Mouse (Mus musculus) kidney, embryonic 14.5 days (tissue): ENCODE measurements around the gene Helz2. TPM values are rescaled to one million over a fixed set of nuclear protein-coding genes. Genes with fewer than 3 reads are reported as not detected.
"Not testable (repeated sequence)": the region's sequence is repeated elsewhere in the genome, so short reads cannot be mapped to it uniquely, and the experiment has no call there.

Experiments
- ATAC-seq: fragments of 200-750 bp; cut with Nextera tagmentation; 2 replicates; pipeline ENCODE4 v1.8.0; 2017; ENCODE audit warnings: moderate number of reproducible peaks, mild to moderate bottlenecking, moderate TSS enrichment, moderate library complexity; ENCODE audit not compliant: low FRiP score, low TSS enrichment
- H3K27ac ChIP-seq: fragments of 300-500 bp; sonication (generic); 2 replicates; pipeline ENCODE4 v1.5.1; 2014; ENCODE audit warnings: low read depth, mild to moderate bottlenecking, low read length, moderate library complexity, mixed read lengths
- H3K27me3 ChIP-seq: fragments of 300-500 bp; sonication (generic); 2 replicates; pipeline ENCODE4 v1.6.1; 2014; ENCODE audit warnings: mild to moderate bottlenecking, low read length; ENCODE audit not compliant: control insufficient read depth, insufficient read depth
- H3K36me3 ChIP-seq: fragments of 300-500 bp; sonication (generic); 2 replicates; pipeline ENCODE4 v1.6.1; 2014; ENCODE audit warnings: low read length, mixed read lengths; ENCODE audit not compliant: control insufficient read depth, insufficient read depth
- H3K4me1 ChIP-seq: fragments of 300-500 bp; sonication (generic); 2 replicates; pipeline ENCODE4 v1.6.1; 2014; ENCODE audit warnings: low read length, mixed read lengths; ENCODE audit not compliant: control insufficient read depth, insufficient read depth
- H3K4me2 ChIP-seq: fragments of 300-500 bp; sonication (generic); replicated peaks from 2 replicates; pipeline ENCODE4 v1.6.1; 2014; ENCODE audit warnings: low read depth, mild to moderate bottlenecking, low read length
- H3K4me3 ChIP-seq: fragments of 300-500 bp; sonication (generic); 2 replicates; pipeline ENCODE4 v1.5.1; 2014; ENCODE audit warnings: mild to moderate bottlenecking, low read length
- H3K9ac ChIP-seq: fragments of 300-500 bp; sonication (generic); 2 replicates; pipeline ENCODE4 v1.6.1; 2014; ENCODE audit warnings: low read depth, mild to moderate bottlenecking, low read length, moderate library complexity
- H3K9me3 ChIP-seq: fragments of 300-500 bp; sonication (generic); 2 replicates; pipeline ENCODE4 v1.6.1; 2016; ENCODE audit warnings: low read length; ENCODE audit not compliant: control insufficient read depth
- WGBS: fragments of 180-500 bp; shearing (Covaris S2); extraction: QIAGEN DNeasy Blood & Tissue Kit; methylation state at CpG from one replicate; pipeline ENCODE4 v1.1.7; 2014; 5-methylcytosine and 5-hydroxymethylcytosine counted together
- polyA plus RNA-seq: library from polyadenylated mRNA; unstranded; fragments of >200 nt; fragmentation: Nextera tagmentation; extraction: Ambion mirVana; gene quantifications from 2 replicates; pipeline ENCODE4 v1.2.1, GENCODE M21; 2014

Helz2 gene
- polyA plus RNA-seq, 1 experiment from 2014 or later = 1.3 TPM

- Histone ChIP-seq H3K9me3 (no peaks in the 10 kb centered on the region), H3K4me1 (peaks cover 6% of the 10 kb centered on the region; the same call in 1 of the 2 replicates), H3K27ac (no peak overlapping the region), H3K27me3 (no peaks in the 10 kb centered on the region), H3K4me3 (no peak overlapping the region), H3K4me2 (no peak overlapping the region), H3K9ac (no peak overlapping the region), H3K36me3 (peaks cover 13% of the 10 kb centered on the region; the same call in 1 of the 2 replicates)
- ATAC-seq = no peak
- WGBS = 70% methylated on average over 3 of the region's 3 CpGs
Observed at GRCm38 (mm10) chr2:181193044-181193443, 48.8 kb downstream of the Helz2 start.

GRCm38 (mm10) chr2:181191936-181192335, 49.9 kb downstream of the Helz2 start:
- H3K4me1 ChIP-seq = peaks cover 6% of the 10 kb centered on the region; the same call in 1 of the 2 replicates
- 73% methylated on average over 4 of the region's 4 CpGs for WGBS
- H3K27me3 ChIP-seq = no peaks in the 10 kb centered on the region

GRCm38 (mm10) chr2:181191385-181191784, 50.4 kb downstream of the Helz2 start:
- H3K4me2 ChIP-seq, H3K4me3 ChIP-seq, H3K9ac ChIP-seq, H3K27ac ChIP-seq, H3K27me3 ChIP-seq, H3K9me3 ChIP-seq, H3K4me1 ChIP-seq, ATAC-seq: not testable (repeated sequence)
- H3K36me3 ChIP-seq = peaks cover 13% of the 10 kb centered on the region; the same call in 1 of the 2 replicates
- 81% methylated on average over 4 of the region's 4 CpGs for WGBS

More at GRCm38 (mm10) chr2:181191936-181192335, 49.9 kb downstream of the Helz2 start:
- ATAC-seq = no peak
- H3K36me3 ChIP-seq = peaks cover 13% of the 10 kb centered on the region; the same call in 1 of the 2 replicates
- no peak overlapping the region for H3K4me2 ChIP-seq
- H3K9ac ChIP-seq = no peak overlapping the region
- no peak overlapping the region for H3K27ac ChIP-seq
- H3K9me3 ChIP-seq = no peaks in the 10 kb centered on the region
- no peak overlapping the region for H3K4me3 ChIP-seq

- 71% methylated on average over 1 of the region's 1 CpGs for WGBS
- H3K9me3 ChIP-seq = no peaks in the 10 kb centered on the region
- ATAC-seq = no peak
- H3K4me3 ChIP-seq = no peak overlapping the region
- H3K4me1 ChIP-seq = peaks cover 6% of the 10 kb centered on the region; the same call in 1 of the 2 replicates
- H3K4me2 ChIP-seq = no peak overlapping the region
- H3K36me3 ChIP-seq = peaks cover 13% of the 10 kb centered on the region; the same call in 1 of the 2 replicates
- H3K27ac ChIP-seq = no peak overlapping the region
- no peak overlapping the region for H3K9ac ChIP-seq
- no peaks in the 10 kb centered on the region for H3K27me3 ChIP-seq
Observed at GRCm38 (mm10) chr2:181189321-181189720, 52.5 kb downstream of the Helz2 start.

GRCm38 (mm10) chr2:181188681-181189080, 53.1 kb downstream of the Helz2 start:
- H3K4me2 ChIP-seq = peak overlapping the region; percentile 97
- no peak for ATAC-seq
- H3K4me3 ChIP-seq = peak overlapping the region; percentile 78; the same call in 1 of the 2 replicates
- H3K9me3 ChIP-seq = no peaks in the 10 kb centered on the region
- 0 out of 2 replicates have a peak overlapping the region, but pooled peaks have one; percentile 23 for H3K9ac ChIP-seq
- peaks cover 6% of the 10 kb centered on the region; the same call in 1 of the 2 replicates for H3K4me1 ChIP-seq
- WGBS = 60% methylated on average over 2 of the region's 2 CpGs
- no peaks in the 10 kb centered on the region for H3K27me3 ChIP-seq
- H3K27ac ChIP-seq = 0 out of 2 replicates have a peak overlapping the region, but pooled peaks have one; percentile 52
- peaks cover 13% of the 10 kb centered on the region; the same call in 1 of the 2 replicates for H3K36me3 ChIP-seq

- Histone ChIP-seq H3K36me3 (peaks cover 13% of the 10 kb centered on the region; the same call in 1 of the 2 replicates), H3K9ac (peak within 1 kb of the TSS; percentile 87), H3K9me3 (no peaks in the 10 kb centered on the region), H3K27ac (peak within 1 kb of the TSS; percentile 91), H3K27me3 (no peaks in the 10 kb centered on the region), H3K4me1 (peaks cover 6% of the 10 kb centered on the region; the same call in 1 of the 2 replicates), H3K4me3 (peak within 1 kb of the TSS; percentile 78), H3K4me2 (peak within 1 kb of the TSS; percentile 97)
- ATAC-seq = peak; percentile 96
- 0% methylated on average over 64 of the region's 64 CpGs for whole genome bisulfite sequencing
Observed at GRCm38 (mm10) chr2:181187121-181188000, 54.5 kb downstream of the Helz2 start, which contains the start of gene Ppdpf. Ppdpf (plus strand) TSS chr2:181187247.

GRCm38 (mm10) chr2:181186635-181187034, 55.2 kb downstream of the Helz2 start:
- H3K9me3 ChIP-seq = no peaks in the 10 kb centered on the region
- peak overlapping the region; percentile 97 for H3K4me2 ChIP-seq
- H3K27ac ChIP-seq = peak overlapping the region; percentile 91; the same call in 1 of the 2 replicates
- H3K27me3 ChIP-seq = no peaks in the 10 kb centered on the region
- ATAC-seq = peak; percentile 70
- peaks cover 6% of the 10 kb centered on the region; the same call in 1 of the 2 replicates for H3K4me1 ChIP-seq
- peaks cover 13% of the 10 kb centered on the region; the same call in 1 of the 2 replicates for H3K36me3 ChIP-seq
- peak overlapping the region; percentile 78 for H3K4me3 ChIP-seq
- H3K9ac ChIP-seq = peak overlapping the region; percentile 87; the same call in 1 of the 2 replicates
- WGBS = under 1% methylated on average over 14 of the region's 14 CpGs

- WGBS = 73% methylated on average over 6 of the region's 6 CpGs
Observed at GRCm38 (mm10) chr2:181180898-181181297, 60.9 kb downstream of the Helz2 start.

More at GRCm38 (mm10) chr2:181180898-181181297, 60.9 kb downstream of the Helz2 start:
- H3K4me3 ChIP-seq = no peak overlapping the region
- H3K27me3 ChIP-seq = no peaks in the 10 kb centered on the region
- ATAC-seq = no peak
- H3K4me1 ChIP-seq = no peaks in the 10 kb centered on the region
- no peak overlapping the region for H3K4me2 ChIP-seq
- no peak overlapping the region for H3K27ac ChIP-seq
- no peaks in the 10 kb centered on the region for H3K36me3 ChIP-seq
- no peaks in the 10 kb centered on the region for H3K9me3 ChIP-seq
- H3K9ac ChIP-seq = no peak overlapping the region
